Mouse (Mus musculus) ES-Bruce4 (cell line): ENCODE data around the gene Phka2.

Experiments
- CTCF ChIP-seq: IDR thresholded peaks from one replicate; pipeline ENCODE4 v1.8.1; 2011; ENCODE audit warnings: low read depth, low read length
- EP300 ChIP-seq: IDR thresholded peaks from 2 replicates; pipeline ENCODE4 v1.6.1; 2011; ENCODE audit warnings: low read depth, low read length; ENCODE audit not compliant: insufficient read depth

DNA sequence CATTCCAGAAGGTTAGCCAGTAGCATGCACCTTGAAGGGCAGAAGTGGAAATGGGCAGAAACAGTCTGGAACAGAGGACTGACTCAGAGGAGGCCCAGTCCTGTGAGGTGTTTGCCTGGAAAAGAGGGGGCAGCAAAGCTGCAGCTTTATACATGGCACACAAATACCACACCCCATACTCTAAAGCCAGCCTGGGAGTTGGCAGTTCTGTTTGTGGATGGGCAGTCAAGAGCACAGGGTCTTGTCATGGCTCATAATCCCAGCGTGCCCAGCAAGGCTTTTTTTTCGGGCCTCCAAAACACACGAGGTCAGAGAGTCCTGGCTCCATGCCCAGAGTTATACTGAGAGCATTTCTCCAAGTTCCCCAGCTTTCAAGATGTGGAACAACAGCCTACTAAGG, 99.1 kb downstream of the Phka2 start:
- no peak for TF ChIP-seq CTCF
- TF ChIP-seq EP300 = no peak
